Mouse (Mus musculus): ENCODE measurements around the gene Nyap2.
"Not testable (repeated sequence)": the region's sequence is repeated elsewhere in the genome, so short reads cannot be mapped to it uniquely, and the experiment has no call there.

Gene Nyap2

DNA sequence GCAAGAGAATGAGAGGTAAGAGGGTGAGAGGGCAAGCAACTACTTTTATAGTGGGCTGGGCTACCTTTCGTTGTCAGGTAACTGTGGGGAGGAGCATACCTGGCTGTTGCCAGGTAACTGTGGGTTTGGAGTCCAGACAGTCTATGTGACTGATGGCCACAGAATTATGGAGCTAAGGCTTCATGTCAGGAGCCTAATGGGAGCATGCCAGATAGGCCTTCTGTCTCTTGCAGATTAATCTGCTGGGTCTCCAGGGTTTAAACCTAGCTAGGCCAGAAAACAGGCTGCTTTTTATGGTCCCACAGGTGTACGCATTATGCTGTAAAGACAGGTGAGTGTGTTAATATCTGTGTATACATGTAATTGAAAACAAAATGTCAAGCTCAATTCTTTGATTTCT lies 132.8 kb downstream of the Nyap2 start:
- no peak for DNase-seq

DNA sequence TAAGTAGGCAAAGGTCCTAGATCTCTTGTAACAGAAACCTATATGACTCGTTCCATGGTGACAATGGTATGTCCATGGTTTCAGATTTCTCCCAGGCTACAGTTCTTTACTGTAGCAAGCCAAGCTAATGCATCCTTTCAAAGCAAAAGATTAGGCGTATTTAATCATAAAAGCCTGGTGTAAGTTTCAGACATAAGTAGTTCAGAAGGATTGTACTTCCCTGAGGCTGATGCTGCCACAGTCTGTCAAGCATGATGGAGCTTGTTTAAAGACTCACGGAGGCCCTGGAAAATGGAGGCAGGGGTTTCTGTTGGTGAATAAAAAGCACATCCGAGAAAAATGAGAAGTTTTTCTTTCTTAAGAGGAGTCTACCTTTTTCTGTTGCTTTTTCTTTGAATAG lies 134.7 kb downstream of the Nyap2 start:
- no peak for DNase-seq

DNA sequence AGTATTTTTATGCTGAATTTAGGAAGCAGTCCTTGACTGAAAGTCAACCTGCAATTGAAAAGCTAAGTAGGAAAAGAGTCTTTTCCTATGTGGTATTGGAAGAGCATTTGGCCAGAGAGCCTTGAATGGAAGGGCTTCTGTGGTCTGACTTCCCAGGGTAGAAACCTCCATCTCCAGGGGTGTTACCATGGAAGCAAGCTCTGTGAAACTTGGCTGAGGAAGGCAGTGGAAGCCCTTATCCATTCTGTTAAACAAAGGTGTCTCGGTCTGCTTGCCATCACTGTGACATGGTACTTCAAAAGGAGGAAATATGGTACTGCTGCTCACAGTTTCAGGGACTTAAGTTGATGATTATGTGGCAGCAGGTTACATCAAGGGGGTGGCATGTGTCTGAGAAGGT lies 143.0 kb downstream of the Nyap2 start:
- DNase-seq, result no peak

DNA sequence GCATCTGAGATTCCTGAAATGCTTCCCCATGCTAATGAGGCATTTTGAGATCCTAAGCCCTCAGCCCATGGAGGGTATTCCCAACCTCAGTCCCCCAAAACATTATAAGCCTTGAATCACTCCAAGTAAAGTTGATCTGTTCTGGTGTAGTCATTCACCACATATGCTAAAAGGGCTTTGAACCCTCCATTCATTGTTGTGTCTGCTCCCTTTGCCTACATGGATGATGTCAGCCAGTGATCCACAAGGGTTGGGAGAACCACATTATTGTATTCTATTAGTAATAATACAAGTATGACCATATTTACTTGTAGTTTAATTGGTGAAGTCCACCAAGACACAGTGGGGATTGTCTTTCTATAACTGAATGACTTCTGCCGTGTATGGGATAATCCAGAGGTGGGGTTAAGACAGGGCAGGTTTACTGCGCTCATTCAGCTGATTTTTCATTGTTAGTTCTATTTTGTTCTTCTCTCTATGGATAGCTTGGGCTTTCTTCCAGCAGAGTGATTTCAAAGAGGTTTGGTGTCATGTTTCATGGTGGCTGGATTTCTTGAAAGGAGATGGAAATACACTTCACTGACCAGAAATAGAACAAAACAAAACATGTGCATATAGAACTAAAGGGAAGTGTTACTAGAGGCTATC lies 155.1 kb downstream of the Nyap2 start:
- no peak for DNase-seq

DNA sequence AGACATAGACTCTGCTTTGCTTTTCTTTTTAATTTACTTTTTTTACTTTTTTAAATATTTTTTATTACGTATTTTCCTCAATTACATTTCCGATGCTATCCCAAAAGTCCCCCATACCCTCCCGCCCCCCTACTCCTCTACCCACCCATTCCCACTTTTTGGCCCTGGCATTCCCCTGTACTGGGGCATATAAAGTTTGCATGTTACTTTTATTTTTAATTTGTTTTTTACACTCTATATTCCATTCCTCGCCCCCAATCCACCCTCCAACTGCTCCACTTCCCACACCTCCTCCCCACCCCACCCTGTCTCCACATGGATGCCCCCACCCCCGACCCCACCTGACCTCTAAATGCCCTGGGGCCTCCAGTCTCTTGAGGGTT lies 155.6 kb downstream of the Nyap2 start:
- DNase-seq, result not testable (repeated sequence)

DNA sequence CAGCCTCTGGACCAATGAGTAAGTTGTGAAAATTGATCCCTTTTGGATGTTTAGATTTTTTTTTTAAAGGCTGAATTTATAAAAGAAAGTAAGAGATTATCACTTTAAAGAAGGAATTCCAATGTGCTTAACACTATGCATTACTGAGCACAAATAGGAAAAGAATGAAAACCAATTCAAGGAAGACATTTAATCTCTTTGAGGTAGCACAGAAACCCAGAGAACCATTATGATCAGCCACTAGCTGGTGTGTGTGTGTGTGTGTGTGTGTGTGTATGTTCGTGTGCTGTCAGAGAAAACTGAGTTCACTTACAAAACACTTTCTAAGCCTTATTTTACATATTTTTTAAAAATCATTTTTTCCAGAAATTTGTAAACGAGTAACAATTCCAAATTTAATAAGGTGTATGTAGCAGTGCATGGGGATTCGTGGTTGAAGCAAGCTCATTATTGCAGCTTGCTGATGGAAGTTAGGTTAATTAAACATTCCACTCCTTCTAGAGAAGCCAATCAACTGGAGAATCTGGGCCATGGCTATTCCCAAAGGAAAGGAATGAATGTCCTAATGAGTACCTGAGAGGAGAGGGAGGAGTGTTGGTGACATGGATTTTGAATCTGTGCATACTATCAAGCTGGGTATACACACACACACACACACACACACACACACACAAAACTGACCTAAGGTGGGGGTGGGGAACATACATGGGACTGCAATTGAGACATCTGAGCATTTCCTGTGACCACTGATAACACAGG lies 171.9 kb downstream of the Nyap2 start:
- DNase-seq, result no peak

DNA sequence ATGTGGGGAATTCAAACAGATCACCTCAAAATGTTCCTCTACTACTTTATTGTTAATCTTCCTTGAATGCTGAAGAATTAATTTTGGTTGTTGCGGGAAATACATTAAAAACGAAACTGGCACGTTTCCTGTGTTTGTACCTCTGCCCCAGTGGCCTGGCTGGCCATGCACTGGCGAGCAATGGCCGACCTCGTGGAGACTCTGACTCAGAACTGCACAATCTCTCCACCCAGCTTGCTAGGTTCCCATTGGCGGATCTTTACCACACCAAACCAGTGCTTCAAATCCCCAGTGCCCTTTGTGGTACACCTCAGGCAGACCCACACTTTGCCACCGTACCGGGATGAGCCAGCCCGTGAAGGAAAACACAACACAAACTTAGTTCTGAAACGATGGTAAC lies 173.3 kb downstream of the Nyap2 start:
- DNase-seq, result no peak

DNA sequence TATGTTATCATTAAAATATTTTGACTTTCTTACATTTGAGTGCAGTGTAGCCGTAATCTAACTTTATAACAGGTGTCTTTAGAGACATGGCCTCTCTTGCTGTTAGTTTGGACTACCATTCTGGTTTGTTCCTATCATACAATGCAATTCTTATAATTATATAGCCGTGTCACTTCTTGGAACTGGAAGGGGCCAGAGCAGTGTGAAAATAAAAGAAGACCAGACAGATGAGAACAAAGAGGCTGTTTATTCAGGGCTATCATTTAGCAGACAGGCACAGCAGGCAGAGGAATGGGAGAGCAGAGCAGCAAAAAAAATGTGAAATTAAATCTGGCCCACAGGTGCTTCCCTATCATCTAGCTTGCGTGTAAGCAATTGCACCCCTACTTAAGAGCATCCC lies 189.7 kb downstream of the Nyap2 start:
- no peak for DNase-seq

DNA sequence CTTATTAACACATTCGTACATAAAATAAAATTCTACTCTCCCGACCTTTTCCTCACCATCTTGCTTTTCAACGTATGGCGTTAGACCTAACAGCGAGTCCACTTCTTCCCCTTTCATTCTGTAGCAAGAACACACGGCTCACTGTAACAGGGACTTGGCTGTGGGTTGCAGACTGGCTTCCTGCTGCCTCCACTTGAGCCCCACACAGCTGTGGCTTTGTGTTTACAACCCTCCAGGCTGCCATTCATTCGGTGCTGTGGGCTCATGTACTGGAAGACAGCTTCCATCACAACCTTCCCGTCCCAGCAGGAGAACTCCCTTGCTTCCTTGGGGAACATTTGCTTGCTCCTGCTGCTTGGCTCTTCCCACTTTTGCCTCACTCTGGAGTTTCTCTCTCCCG lies 204.2 kb downstream of the Nyap2 start:
- DNase-seq, result no peak

DNA sequence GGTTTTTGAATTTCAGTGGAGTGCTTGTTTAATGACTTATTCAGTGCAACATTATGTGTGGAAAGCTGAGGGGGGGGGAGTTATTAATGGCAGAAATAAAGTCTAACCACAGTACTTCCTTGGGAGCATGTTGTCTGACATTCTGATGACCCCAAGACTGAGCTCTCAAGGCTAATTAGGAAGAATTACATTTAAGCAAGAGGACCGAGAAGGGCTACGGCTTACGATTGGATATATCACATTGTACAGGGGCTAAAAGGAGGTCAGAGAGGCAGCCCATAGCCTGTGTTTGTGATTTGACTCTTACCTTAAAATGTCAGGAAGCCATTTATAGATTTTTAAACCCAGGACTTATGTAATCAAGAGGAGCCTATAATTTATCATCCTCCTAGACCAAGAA lies 208.9 kb downstream of the Nyap2 start:
- DNase-seq, result no peak

DNA sequence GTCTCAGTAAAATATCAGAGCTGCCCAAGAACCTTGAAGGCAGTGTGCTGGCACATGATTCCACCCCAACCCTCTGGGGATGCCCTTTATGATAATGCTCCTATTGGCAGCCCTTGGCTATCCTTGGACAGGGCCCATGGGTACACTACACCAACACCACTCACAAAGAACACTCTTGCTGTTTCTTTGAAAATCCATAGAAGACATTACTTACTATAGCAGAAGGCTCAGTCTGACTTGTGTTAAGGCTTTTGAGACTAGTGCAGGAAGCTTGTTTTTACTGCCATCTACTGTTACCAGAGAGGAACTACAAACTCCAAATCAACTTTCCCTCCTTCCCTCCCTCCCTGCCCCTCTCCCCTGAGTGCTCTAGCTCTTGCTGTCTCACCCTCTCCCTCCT lies 210.3 kb downstream of the Nyap2 start:
- peak; percentile 14 for DNase-seq

DNA sequence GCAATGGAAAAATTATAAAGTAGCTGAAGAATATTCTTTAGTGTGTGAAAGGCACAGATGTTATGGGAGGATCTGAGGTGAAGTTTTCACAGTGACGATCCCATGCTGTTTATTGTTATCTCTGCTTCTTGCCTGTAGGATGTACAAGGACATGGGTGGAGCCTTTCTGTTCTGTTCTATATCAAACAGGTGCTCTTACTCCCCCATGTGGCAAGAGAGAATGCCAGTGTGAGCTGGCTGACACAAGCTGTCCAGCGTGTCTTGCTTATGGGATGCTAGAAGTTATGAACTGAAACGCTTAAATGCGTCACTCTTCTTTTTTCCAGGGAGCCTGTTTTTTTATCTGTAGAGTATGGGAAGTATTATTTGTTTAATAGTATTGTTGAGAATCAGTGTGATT lies 224.0 kb downstream of the Nyap2 start:
- peak; percentile 42 for DNase-seq

DNA sequence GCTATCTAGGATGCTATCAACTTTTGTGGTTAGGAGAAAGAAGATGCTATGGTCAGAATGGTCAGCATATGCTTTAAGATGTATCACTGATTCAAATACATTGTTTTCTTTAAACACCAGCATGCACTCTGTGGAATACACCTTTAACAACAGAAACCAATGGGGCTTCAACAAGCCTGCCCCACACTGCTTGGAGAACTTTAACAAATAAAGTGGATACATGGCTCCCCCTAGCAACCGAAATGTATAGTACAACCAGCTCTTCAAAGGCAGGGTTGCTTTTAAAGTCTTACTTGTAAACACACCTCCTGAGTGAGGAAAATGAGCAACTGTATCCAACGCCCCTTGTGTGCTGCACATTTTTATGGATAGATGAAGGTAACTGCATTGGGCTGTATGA lies 224.9 kb downstream of the Nyap2 start:
- peak; percentile 55 for DNase-seq

DNA sequence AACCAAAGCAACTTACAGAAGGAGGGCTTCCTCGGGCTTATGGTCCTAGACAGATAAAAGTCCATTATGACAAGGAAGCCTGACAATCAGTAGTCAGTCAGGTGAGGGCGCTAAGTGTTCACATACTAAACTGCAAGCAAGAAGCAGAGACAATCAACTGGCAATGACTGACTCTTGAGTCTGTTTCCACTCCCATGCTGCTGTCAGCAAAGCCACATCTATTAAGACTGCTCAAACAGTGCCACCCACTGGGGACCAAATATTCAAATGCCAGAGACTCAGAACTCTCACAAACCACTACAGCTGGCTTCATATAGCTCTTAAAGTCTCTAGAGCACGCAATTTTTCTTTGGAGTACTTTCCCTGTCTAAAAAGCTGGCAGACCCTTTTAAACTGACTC lies 226.6 kb downstream of the Nyap2 start:
- DNase-seq, result no peak

DNA sequence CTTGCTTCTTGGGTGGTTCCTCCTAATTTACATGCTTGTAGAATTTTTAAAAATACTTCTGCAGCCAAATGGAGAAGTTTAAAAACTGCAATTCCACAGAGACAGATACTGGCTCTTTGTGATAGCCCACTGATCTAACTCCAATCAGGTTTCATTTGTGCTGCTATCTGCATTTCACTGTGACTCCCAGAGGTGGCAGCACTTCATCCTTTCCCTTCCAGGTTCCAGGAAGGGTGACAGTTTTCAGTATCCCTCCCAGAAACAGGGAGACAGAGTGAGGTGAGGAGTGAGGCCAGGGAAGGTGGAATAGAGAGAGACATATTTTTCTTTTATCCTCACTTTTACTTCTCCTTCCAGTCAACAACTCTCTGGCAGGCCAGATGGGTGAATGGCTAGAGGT lies 230.7 kb downstream of the Nyap2 start:
- no peak for DNase-seq

DNA sequence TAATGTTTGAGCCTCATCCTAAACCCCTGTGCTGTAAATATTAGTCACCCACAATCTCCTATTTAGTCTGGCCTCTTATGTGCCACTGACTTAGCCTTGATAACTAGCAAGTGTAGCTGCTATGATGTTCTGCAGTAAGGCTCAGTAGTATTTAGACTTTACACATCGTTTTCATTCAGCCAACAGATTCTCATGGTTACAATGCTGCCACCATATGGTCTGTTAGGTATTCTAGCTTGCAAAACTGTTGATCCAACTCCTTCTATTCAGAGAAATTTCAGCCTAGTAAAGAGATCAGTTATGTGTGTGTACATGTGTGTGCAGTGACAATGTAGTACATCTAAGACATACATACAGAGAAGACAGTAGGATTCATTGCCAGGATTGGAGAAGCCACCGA lies 231.2 kb downstream of the Nyap2 start:
- DNase-seq, result no peak

DNA sequence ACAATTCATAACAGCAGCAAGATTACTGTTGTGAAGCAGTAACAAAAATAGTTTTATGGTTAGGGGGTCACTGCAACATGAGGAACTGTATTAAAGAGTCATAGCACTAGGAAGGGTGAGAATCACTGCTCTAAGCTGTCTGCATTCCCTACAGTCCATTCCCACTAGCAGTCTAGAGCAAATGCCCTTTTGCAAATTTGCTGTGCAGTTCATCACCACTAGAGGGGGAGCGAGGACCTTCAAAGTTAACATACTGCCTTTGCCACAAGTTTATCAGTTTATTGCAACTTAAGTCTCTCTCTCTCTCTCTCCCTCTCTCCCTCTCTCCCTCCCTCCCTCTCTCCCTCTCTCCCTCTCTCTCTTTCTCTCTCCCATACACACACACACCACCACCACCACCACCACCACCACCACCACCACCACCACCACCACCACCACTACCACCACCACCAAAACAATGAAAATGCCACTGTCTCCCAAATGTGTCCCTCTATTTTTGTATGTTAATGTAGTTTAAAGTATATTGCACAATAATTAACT lies 233.4 kb downstream of the Nyap2 start:
- peak; percentile 55 for DNase-seq

DNA sequence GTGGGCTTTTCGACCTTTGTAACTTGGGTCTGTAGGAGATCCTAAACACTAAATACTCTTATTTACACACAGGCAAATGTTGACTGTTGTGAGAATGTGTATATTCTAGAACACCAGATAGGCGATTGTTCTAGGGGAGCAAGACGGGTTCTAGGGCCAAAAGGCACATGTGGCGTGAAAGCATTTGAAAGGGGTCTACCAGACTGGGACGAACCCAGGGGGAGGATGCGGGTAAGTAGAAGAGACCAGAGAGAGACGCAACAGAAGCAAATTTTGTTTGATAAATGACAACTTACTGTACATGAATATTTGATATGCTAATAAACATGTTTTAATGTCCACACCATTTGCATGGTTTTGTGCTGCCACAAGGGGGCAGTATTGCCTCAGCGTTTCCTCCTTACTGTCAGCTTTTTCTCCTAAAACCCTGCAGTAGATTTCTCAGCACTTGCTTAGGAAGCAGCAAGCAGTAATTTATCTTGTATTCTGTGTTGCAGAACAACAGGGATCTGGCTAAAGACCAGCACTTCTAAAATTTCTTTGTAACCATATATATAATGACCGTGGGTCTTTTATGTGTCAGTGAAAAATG lies 239.7 kb downstream of the Nyap2 start:
- peak; percentile 62 for DNase-seq

DNA sequence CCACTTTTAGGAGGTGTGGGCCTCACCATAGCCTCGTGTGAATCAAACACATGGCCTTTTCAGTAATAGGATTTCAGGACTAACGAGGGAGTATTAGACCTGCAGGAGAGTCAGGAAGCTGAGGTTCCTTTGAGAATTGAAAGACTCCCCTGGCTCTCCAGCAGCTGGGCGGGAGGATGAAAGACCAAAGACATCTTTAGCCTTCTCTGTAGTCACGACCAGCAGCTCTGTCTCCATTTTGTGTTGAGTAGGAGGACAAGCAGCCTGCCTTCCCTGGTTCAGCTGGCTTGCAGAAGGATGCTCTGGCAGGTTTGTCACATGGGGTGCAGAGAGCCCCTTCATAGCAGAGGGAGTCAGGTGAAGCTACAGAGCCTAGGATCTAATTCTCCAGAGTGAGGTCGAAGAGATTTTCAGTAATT lies 240.3 kb downstream of the Nyap2 start:
- DNase-seq, result peak; percentile 39

DNA sequence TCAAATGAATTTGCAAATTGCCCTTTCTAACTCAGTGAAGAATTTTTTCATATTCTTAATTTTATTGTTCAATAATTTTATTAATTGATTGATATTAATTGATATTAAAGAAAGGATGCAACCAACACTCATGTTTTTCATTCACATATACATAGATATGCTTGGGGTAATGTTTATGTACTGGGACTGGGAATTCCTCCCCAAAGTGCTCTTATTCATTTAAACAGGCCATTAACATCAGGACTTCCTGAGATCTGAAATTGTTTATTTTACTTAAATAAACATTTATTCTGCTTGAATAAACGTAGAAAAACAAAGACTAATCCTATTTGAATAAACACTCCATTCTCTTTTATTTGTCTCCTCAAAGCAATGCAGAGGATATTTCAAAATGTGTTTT lies 311.0 kb downstream of the Nyap2 start:
- DNase-seq, result no peak

Data from right cerebral cortex, adult 18-20 months (tissue).